Mouse (Mus musculus) gastrocnemius, adult 18-20 months (tissue): Measurements from ENCODE around the gene Ctbp1. TPM values are rescaled to one million over a fixed set of nuclear protein-coding genes. Genes with fewer than 3 reads are reported as not detected.

Experiments used
- DNase-seq: peaks from one replicate; pipeline ENCODE4 v3.0.0; 2021; ENCODE audit warnings: low spot score
- total RNA-seq, 2 experiments: library from RNA; stranded (reverse); gene quantifications; 2 replicates each; pipeline ENCODE4 v1.2.3; 2021

Ctbp1 gene
- total RNA-seq, 2 experiments from 2014 or later: 211 to 229 TPM

- DNase-seq: peak; percentile 79
Observed at GRCm38 (mm10) chr5:33245701-33246100, 29.1 kb downstream of the Ctbp1 start.

GRCm38 (mm10) chr5:33244377-33244920 is 30.3 kb downstream of the Ctbp1 start:
- no peak for DNase-seq

GRCm38 (mm10) chr5:33239934-33240333 is 34.9 kb downstream of the Ctbp1 start:
- DNase-seq: no peak

- DNase-seq: no peak
Observed at GRCm38 (mm10) chr5:33239111-33239714, 35.6 kb downstream of the Ctbp1 start.

GRCm38 (mm10) chr5:33238256-33238645 is 36.5 kb downstream of the Ctbp1 start:
- no peak for DNase-seq

- DNase-seq: peak; percentile 36
Observed at GRCm38 (mm10) chr5:33237600-33238255, 37.1 kb downstream of the Ctbp1 start.

- DNase-seq: no peak
Observed at GRCm38 (mm10) chr5:33234391-33235031, 40.3 kb downstream of the Ctbp1 start.

- no peak for DNase-seq
Observed at GRCm38 (mm10) chr5:33232791-33233190, 42.0 kb downstream of the Ctbp1 start.

GRCm38 (mm10) chr5:33230285-33230684 is 44.5 kb downstream of the Ctbp1 start:
- no peak for DNase-seq

GRCm38 (mm10) chr5:33228428-33228827 is 46.4 kb downstream of the Ctbp1 start:
- DNase-seq: peak; percentile 51

- no peak for DNase-seq
Observed at GRCm38 (mm10) chr5:33225673-33226072, 49.1 kb downstream of the Ctbp1 start.

- no peak for DNase-seq
Observed at GRCm38 (mm10) chr5:33224491-33224890, 50.3 kb downstream of the Ctbp1 start.

GRCm38 (mm10) chr5:33222841-33223744 is 51.7 kb downstream of the Ctbp1 start:
- DNase-seq: no peak

GRCm38 (mm10) chr5:33222389-33222788 is 52.4 kb downstream of the Ctbp1 start:
- DNase-seq: no peak

- peak; percentile 80 for DNase-seq
Observed at GRCm38 (mm10) chr5:33220350-33221044, 54.3 kb downstream of the Ctbp1 start.

GRCm38 (mm10) chr5:33219831-33220230 is 55.0 kb downstream of the Ctbp1 start:
- no peak for DNase-seq

- DNase-seq: no peak
Observed at GRCm38 (mm10) chr5:33218746-33219449, 55.9 kb downstream of the Ctbp1 start.

GRCm38 (mm10) chr5:33218081-33218480 is 56.7 kb downstream of the Ctbp1 start, which contains the start of gene Spon2:
Gene Spon2, minus strand, starts transcription at chr5:33218455.
- no peak for DNase-seq

- no peak for DNase-seq
Observed at GRCm38 (mm10) chr5:33217663-33218062, 57.1 kb downstream of the Ctbp1 start.

GRCm38 (mm10) chr5:33214723-33215122 is 60.1 kb downstream of the Ctbp1 start:
- DNase-seq: no peak
